Mouse (Mus musculus) gonadal fat pad, adult 2 months (tissue): Measurements from ENCODE around the gene Rad51d. TPM values are rescaled to one million over a fixed set of nuclear protein-coding genes. Genes with fewer than 3 reads are reported as not detected.
"Not testable (repeated sequence)": the region's sequence is repeated elsewhere in the genome, so short reads cannot be mapped to it uniquely, and the experiment has no call there.

Experiments used
- DNase-seq: peaks from one replicate; pipeline ENCODE4 v3.0.0-alpha.2; 2012; ENCODE audit warnings: low read depth
- polyA plus RNA-seq: library from polyadenylated mRNA; depleted of rRNA; stranded (reverse); fragments of >200 nt; gene quantifications from 2 replicates; pipeline ENCODE4 v1.2.3, GENCODE M21; 2012

Gene Rad51d
- polyA plus RNA-seq, 1 experiment: 22.4 TPM

GRCm38 (mm10) chr11:82855327-82855973 lies 35.0 kb downstream of the Rad51d start:
- DNase-seq: no peak

- no peak for DNase-seq
Observed at GRCm38 (mm10) chr11:82854111-82854510, 36.3 kb downstream of the Rad51d start.

GRCm38 (mm10) chr11:82852958-82853357 lies 37.5 kb downstream of the Rad51d start:
- no peak for DNase-seq

- DNase-seq: no peak
Observed at GRCm38 (mm10) chr11:82852540-82852939, 37.9 kb downstream of the Rad51d start.

GRCm38 (mm10) chr11:82852115-82852514 lies 38.3 kb downstream of the Rad51d start:
- DNase-seq: no peak

- DNase-seq: no peak
Observed at GRCm38 (mm10) chr11:82850259-82850658, 40.2 kb downstream of the Rad51d start.

GRCm38 (mm10) chr11:82847571-82848000 lies 42.8 kb downstream of the Rad51d start:
- DNase-seq: no peak

- no peak for DNase-seq
Observed at GRCm38 (mm10) chr11:82846938-82847337, 43.5 kb downstream of the Rad51d start.

GRCm38 (mm10) chr11:82846079-82846436 lies 44.4 kb downstream of the Rad51d start:
- no peak for DNase-seq

GRCm38 (mm10) chr11:82845415-82846078 lies 44.9 kb downstream of the Rad51d start:
- DNase-seq: no peak

GRCm38 (mm10) chr11:82844771-82845414 lies 45.5 kb downstream of the Rad51d start:
- DNase-seq: no peak

GRCm38 (mm10) chr11:82838511-82838910 lies 51.9 kb downstream of the Rad51d start:
- DNase-seq: no peak

GRCm38 (mm10) chr11:82837848-82838247 lies 52.6 kb downstream of the Rad51d start:
- no peak for DNase-seq

- DNase-seq: no peak
Observed at GRCm38 (mm10) chr11:82837192-82837591, 53.2 kb downstream of the Rad51d start.

GRCm38 (mm10) chr11:82835616-82836432 lies 54.6 kb downstream of the Rad51d start:
- DNase-seq: no peak

GRCm38 (mm10) chr11:82834359-82834758 lies 56.1 kb downstream of the Rad51d start:
- DNase-seq: not testable (repeated sequence)

- no peak for DNase-seq
Observed at GRCm38 (mm10) chr11:82833929-82834328, 56.5 kb downstream of the Rad51d start.

- not testable (repeated sequence) for DNase-seq
Observed at GRCm38 (mm10) chr11:82832402-82832801, 58.0 kb downstream of the Rad51d start.

- no peak for DNase-seq
Observed at GRCm38 (mm10) chr11:82831008-82831893, 59.2 kb downstream of the Rad51d start.

GRCm38 (mm10) chr11:82826818-82827217 lies 63.6 kb downstream of the Rad51d start:
- DNase-seq: no peak
